Mouse (Mus musculus) neural tube, embryonic 14.5 days (tissue): ENCODE results near the gene Nt5dc3. TPM values are rescaled to one million over a fixed set of nuclear protein-coding genes. Genes with fewer than 3 reads are reported as not detected.

ENCODE experiments used
- ATAC-seq: fragments of 200-750 bp; cut with Nextera tagmentation; 2 replicates; pipeline ENCODE4 v1.8.0; 2017; ENCODE audit warnings: low read depth, mild to moderate bottlenecking, moderate TSS enrichment, moderate library complexity
- H3K27ac ChIP-seq: fragments of 300-500 bp; sonication (generic); 2 replicates; pipeline ENCODE4 v1.5.1; 2014; ENCODE audit warnings: low read depth, mild to moderate bottlenecking, control low read depth, low read length, moderate library complexity, mixed read lengths
- H3K27me3 ChIP-seq: fragments of 300-500 bp; sonication (generic); 2 replicates; pipeline ENCODE4 v1.6.1; 2014; ENCODE audit warnings: low read length; ENCODE audit not compliant: control insufficient read depth, insufficient read depth
- H3K36me3 ChIP-seq: fragments of 300-500 bp; sonication (generic); 2 replicates; pipeline ENCODE4 v1.6.1; 2014; ENCODE audit warnings: low read length, mixed read lengths; ENCODE audit not compliant: control insufficient read depth, insufficient read depth
- H3K4me1 ChIP-seq: fragments of 300-500 bp; sonication (generic); 2 replicates; pipeline ENCODE4 v1.6.1; 2014; ENCODE audit warnings: low read length; ENCODE audit not compliant: control insufficient read depth, insufficient read depth
- H3K4me2 ChIP-seq: fragments of 300-500 bp; sonication (generic); 2 replicates; pipeline ENCODE4 v1.6.1; 2014; ENCODE audit warnings: mild to moderate bottlenecking, low read depth, low read length, control low read depth
- H3K4me3 ChIP-seq: fragments of 300-500 bp; sonication (generic); 2 replicates; pipeline ENCODE4 v1.5.1; 2014; ENCODE audit warnings: low read depth, low read length, control low read depth, mixed read lengths
- H3K9ac ChIP-seq: fragments of 300-500 bp; sonication (generic); replicated peaks from 2 replicates; pipeline ENCODE4 v1.6.1; 2014; ENCODE audit warnings: low read depth, mild to moderate bottlenecking, control low read depth, low read length, mixed read lengths
- H3K9me3 ChIP-seq: fragments of 300-500 bp; sonication (generic); 2 replicates; pipeline ENCODE4 v1.6.1; 2016; ENCODE audit warnings: low read length; ENCODE audit not compliant: control insufficient read depth
- WGBS: fragments of 180-500 bp; shearing (Covaris S2); extraction: QIAGEN DNeasy Blood & Tissue Kit; methylation state at CpG from one replicate; pipeline ENCODE4 v1.1.7; 2014; 5-methylcytosine and 5-hydroxymethylcytosine counted together
- polyA plus RNA-seq: library from polyadenylated mRNA; unstranded; fragments of >200 nt; fragmentation: Nextera tagmentation; extraction: Ambion mirVana; gene quantifications from 2 replicates; pipeline ENCODE4 v1.2.1, GENCODE M21; 2014

The Nt5dc3 gene
- polyA plus RNA-seq, 1 experiment from 2014 or later, result 14.9 TPM

DNA sequence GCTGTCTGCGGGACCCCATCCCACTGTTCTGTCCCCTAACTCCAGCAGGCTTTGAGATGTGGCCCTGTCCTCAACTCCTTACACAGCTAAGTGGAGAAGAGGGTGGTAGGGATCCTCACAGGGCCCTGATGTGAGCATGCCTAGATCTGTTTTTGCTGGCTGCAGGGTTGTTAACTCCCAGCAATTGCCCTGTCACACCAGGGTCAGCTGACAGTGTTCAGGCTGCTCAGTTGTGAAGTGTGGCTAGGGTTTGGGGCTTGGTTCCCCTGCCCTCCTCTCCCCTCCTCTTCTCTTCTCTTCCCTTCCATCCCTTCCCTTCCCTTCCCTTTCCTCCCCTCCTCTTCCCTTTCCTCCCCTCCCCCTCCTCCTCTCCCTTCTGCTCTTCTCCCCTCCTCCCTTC lies 17.6 kb upstream of the Nt5dc3 start:
- H3K4me3 ChIP-seq, result no peak overlapping the region
- H3K27ac ChIP-seq, result 0 out of 2 replicates have a peak overlapping the region, but pooled peaks have one; percentile 22
- 0 out of 2 replicates have a peak, but pooled peaks have one; percentile 28 for ATAC-seq
- H3K4me1 ChIP-seq, result no peaks in the 10 kb centered on the region
- H3K9ac ChIP-seq, result no peak overlapping the region
- no peaks in the 10 kb centered on the region for H3K9me3 ChIP-seq
- H3K27me3 ChIP-seq, result no peaks in the 10 kb centered on the region
- H3K4me2 ChIP-seq, result no peak overlapping the region
- 56% methylated on average over 1 of the region's 1 CpGs for WGBS
- no peaks in the 10 kb centered on the region for H3K36me3 ChIP-seq

DNA sequence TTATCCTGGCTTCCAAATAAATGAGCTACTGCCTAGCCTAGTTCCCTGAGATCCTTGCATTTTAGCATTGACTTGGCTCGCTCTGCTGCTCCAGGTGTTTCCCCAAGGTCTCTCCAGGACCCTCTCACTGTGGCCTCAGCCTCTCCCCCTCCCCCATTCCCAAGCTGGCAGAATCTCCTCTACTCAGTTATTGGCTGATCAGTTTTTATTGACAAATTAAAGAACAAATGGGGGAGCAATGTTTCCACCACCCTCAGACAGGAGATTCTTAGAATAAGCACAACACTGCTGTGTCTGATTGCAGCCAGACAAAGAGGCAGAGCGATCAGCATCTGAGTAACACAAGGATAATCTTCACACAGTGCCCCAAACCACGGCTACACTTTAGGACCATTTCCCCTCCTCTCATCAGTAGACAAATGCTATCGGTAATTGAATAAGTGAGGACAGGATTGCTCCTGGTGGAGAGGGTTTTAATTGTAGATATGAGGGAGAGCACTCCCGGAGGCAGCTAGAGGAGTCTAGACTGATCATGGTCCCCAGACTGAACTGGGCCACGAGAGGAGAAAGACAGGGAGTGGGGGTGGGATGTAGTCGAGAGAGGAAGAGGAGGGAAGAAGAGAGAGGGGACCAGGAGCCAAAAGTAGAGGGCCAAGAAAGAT lies 17.0 kb upstream of the Nt5dc3 start:
- Histone ChIP-seq H3K36me3 (no peaks in the 10 kb centered on the region), H3K9ac (no peak overlapping the region), H3K9me3 (no peaks in the 10 kb centered on the region), H3K4me3 (no peak overlapping the region), H3K4me1 (no peaks in the 10 kb centered on the region), H3K27me3 (no peaks in the 10 kb centered on the region), H3K4me2 (no peak overlapping the region), H3K27ac (peak overlapping the region; percentile 50; the same call in 1 of the 2 replicates)
- WGBS, result 25% methylated on average over 7 of the region's 7 CpGs
- peak; percentile 82 for ATAC-seq

DNA sequence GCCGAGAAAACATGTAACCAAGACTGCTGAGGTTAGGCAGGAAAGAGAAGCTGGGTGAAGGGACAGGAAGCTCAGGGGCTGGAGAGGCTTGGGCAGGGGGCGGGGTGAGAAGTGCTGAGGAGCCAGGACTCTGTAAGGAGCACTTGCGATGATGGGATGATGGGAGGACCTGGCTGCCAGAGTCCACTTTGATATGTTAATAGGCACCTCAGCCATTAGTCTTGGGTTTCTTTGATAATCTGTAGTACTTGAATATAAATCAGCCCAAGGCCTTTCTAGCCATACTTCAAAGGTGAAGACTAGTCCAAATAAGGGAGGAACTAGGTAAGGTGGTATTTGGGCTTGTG lies 16.4 kb upstream of the Nt5dc3 start:
- peak; percentile 15; the same call in 1 of the 2 replicates for ATAC-seq
- no peaks in the 10 kb centered on the region for H3K4me1 ChIP-seq
- H3K4me3 ChIP-seq, result no peak overlapping the region
- H3K9ac ChIP-seq, result no peak overlapping the region
- WGBS, result 53% methylated on average over 3 of the region's 3 CpGs
- no peak overlapping the region for H3K4me2 ChIP-seq
- H3K27me3 ChIP-seq, result no peaks in the 10 kb centered on the region
- H3K27ac ChIP-seq, result peak overlapping the region; percentile 50; the same call in 1 of the 2 replicates
- no peaks in the 10 kb centered on the region for H3K36me3 ChIP-seq
- no peaks in the 10 kb centered on the region for H3K9me3 ChIP-seq

DNA sequence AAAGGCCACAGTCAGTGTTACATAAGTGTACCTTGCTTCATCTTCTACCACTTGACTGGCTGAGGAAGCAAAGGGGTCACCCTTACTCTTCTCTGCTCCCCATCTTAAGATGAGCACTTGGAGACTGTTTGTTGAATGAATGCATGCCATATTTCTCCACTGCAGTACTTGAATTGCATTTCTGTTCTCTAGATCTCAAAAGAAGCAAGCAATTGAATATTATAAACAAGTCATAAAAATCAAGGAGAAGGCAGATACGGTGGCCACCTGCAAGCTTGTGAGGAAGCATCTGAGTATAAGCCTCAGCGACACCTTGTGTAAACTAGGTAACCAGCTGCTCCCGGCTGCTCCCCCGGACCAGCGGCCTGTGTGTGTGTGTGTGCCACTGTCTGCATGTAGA lies 15.1 kb upstream of the Nt5dc3 start, which contains the start of gene Gm49358:
Gene Gm49358, plus strand, starts transcription at position 301 of the 400 bp plus-strand sequence.
- Histone ChIP-seq H3K4me3 (no peak within 1 kb of the TSS), H3K36me3 (no peaks in the 10 kb centered on the region), H3K27me3 (no peaks in the 10 kb centered on the region), H3K9ac (no peak within 1 kb of the TSS), H3K9me3 (no peaks in the 10 kb centered on the region), H3K27ac (no peak within 1 kb of the TSS), H3K4me1 (no peaks in the 10 kb centered on the region), H3K4me2 (no peak within 1 kb of the TSS)
- 93% methylated on average over 5 of the region's 5 CpGs for WGBS
- ATAC-seq, result no peak

DNA sequence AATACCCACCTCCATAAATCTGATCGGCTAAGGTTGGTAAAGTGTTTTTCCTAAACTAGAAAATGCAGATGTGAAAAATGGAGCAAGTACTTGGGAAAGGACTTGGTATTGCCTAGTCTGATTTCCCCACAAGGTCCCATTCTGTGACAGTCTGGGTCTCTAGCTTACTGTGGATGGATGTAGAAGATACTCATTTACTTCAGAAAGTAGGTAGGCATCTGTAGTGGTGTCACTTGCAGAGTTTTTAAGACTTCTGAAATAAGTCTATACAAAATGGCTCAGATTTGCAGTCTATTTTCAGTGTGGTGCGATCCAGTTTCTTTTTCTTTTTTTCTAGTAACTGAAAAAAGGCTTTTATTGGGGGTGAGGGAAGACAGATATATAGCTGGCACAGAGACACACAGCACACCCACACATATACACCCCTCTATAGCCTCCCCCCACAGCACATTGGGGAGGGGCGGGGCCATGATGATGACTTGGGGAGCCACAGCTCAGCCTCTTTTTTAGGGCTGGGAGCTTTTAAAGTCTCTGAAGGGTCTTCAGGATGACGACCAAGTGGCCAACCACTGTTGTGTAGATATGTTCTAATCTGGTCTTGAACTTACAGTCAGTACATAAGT lies 13.3 kb upstream of the Nt5dc3 start:
- Histone ChIP-seq H3K27me3 (no peaks in the 10 kb centered on the region), H3K9ac (no peak overlapping the region), H3K4me1 (no peaks in the 10 kb centered on the region), H3K36me3 (no peaks in the 10 kb centered on the region), H3K9me3 (no peaks in the 10 kb centered on the region), H3K27ac (no peak overlapping the region), H3K4me3 (no peak overlapping the region), H3K4me2 (no peak overlapping the region)
- 88% methylated on average over 4 of the region's 4 CpGs for WGBS
- ATAC-seq, result no peak

DNA sequence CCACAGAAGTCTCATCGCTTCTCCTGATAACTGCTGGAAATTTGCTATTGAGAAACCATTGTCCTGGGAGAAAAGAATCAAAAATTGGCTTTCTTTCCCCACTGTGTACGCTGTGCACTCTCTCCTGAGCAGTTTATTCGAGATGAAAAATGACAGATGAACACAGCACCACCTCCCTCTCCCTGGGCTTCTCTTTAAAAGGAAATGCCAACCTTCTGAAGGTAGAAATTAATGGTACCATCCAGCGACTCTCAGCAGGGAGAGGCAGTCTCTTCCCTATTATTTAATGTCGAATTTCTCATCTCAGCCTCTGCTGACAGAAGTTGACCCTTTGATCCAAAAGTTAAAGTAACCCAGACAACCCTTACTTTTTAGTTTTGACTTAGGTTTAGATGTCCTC lies 9.6 kb upstream of the Nt5dc3 start:
- H3K4me3 ChIP-seq, result no peak overlapping the region
- no peaks in the 10 kb centered on the region for H3K4me1 ChIP-seq
- no peaks in the 10 kb centered on the region for H3K9me3 ChIP-seq
- no peak overlapping the region for H3K4me2 ChIP-seq
- no peak overlapping the region for H3K27ac ChIP-seq
- no peaks in the 10 kb centered on the region for H3K27me3 ChIP-seq
- no peaks in the 10 kb centered on the region for H3K36me3 ChIP-seq
- ATAC-seq, result no peak
- WGBS, result 61% methylated on average over 5 of the region's 5 CpGs
- no peak overlapping the region for H3K9ac ChIP-seq

DNA sequence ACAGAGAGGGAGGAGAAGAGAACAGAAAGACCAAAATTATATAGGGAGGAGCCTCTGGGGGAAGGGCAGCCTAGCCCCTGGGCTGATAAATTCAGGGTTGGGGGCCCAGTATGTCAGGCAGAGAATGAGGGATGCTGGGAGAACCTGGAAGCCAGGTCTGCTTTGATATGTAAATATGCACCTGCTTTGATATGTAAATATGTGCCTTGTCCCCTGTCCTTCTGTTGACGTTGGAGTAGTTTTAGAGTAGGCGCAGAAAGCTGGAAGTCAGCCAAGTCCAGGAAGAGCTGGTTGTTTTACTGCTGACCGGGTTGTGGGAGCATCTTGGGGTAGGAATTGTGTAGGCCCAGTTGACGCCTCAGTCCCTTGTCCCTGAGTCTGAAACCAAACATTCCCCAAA lies 9.0 kb upstream of the Nt5dc3 start:
- Histone ChIP-seq H3K4me3 (no peak overlapping the region), H3K4me1 (no peaks in the 10 kb centered on the region), H3K4me2 (no peak overlapping the region), H3K36me3 (no peaks in the 10 kb centered on the region), H3K9me3 (no peaks in the 10 kb centered on the region), H3K27ac (no peak overlapping the region), H3K27me3 (no peaks in the 10 kb centered on the region), H3K9ac (no peak overlapping the region)
- 23% methylated on average over 4 of the region's 4 CpGs for WGBS
- ATAC-seq, result peak; percentile 38; the same call in 1 of the 2 replicates

DNA sequence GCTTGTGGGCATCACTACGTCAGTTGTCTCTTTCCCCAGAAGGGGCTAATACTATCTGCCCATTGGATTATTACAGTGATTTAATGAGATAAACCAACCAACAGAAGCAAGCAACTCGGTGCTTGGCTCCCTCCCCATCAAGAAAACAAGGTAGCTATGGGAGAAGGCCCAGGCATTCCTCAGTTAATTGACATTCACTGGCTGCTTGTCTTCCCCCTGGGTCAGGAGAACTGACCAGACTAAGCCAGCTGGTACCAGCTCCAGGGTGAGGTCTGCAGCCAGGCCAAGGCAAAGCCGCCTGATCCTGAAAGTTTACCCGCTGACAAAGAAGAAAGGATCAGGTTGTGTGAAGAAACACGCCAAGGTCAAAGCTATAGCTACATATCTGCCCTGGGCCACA lies 7.1 kb upstream of the Nt5dc3 start:
- WGBS, result 74% methylated on average over 5 of the region's 5 CpGs

DNA sequence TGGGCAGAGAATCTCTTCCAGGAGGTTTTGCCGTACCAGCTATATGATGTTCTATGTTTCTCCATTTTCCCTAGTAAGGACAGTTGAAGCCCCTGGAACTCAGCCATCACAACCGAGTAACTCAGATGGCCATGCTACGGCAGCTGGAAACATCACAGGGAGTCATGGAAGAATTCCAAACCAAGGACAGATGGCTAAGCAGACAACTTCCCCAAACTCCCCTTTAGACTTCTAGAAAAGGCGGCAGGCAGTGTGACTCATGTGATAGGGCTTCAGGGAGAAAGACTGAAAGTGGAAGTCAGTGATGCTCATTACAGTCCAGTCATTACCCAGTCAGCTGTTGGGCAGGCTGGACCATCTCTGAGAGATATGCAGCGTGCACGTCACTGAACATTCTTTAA lies 6.6 kb upstream of the Nt5dc3 start:
- no peak overlapping the region for H3K27ac ChIP-seq
- ATAC-seq, result no peak

More for the DNA sequence above, 7.1 kb upstream of the Nt5dc3 start:
- Histone ChIP-seq H3K9ac (no peak overlapping the region), H3K27ac (no peak overlapping the region), H3K9me3 (no peaks in the 10 kb centered on the region), H3K27me3 (no peaks in the 10 kb centered on the region), H3K4me2 (no peak overlapping the region), H3K36me3 (no peaks in the 10 kb centered on the region), H3K4me1 (no peaks in the 10 kb centered on the region), H3K4me3 (no peak overlapping the region)
- ATAC-seq, result no peak

More for the DNA sequence above, 6.6 kb upstream of the Nt5dc3 start:
- H3K27me3 ChIP-seq, result no peaks in the 10 kb centered on the region
- H3K4me3 ChIP-seq, result no peak overlapping the region
- no peak overlapping the region for H3K4me2 ChIP-seq
- no peak overlapping the region for H3K9ac ChIP-seq
- 67% methylated on average over 6 of the region's 6 CpGs for WGBS
- H3K4me1 ChIP-seq, result no peaks in the 10 kb centered on the region
- no peaks in the 10 kb centered on the region for H3K36me3 ChIP-seq
- H3K9me3 ChIP-seq, result no peaks in the 10 kb centered on the region
